Mouse (Mus musculus) stomach, postnatal 0 days (tissue): ENCODE data around the gene C1qtnf1. TPM values are rescaled to one million over a fixed set of nuclear protein-coding genes. Genes with fewer than 3 reads are reported as not detected.

Experiments
- ATAC-seq: fragments of 200-750 bp; cut with Nextera tagmentation; 2 replicates; pipeline ENCODE4 v1.8.0; 2017; ENCODE audit not compliant: low FRiP score, low TSS enrichment
- DNase-seq: peaks from one replicate; pipeline ENCODE4 v3.0.0-alpha.2; 2016; ENCODE audit warnings: low spot score
- H3K27ac ChIP-seq: fragments of 300-500 bp; sonication (generic); replicated peaks from 2 replicates; pipeline ENCODE4 v1.5.1; 2014; ENCODE audit warnings: mild to moderate bottlenecking, control low read depth
- H3K27me3 ChIP-seq: fragments of 300-500 bp; sonication (generic); 2 replicates; pipeline ENCODE4 v1.6.1; 2014; ENCODE audit warnings: low read length; ENCODE audit not compliant: control insufficient read depth, insufficient read depth
- H3K36me3 ChIP-seq: fragments of 300-500 bp; sonication (generic); 2 replicates; pipeline ENCODE4 v1.6.1; 2014; ENCODE audit warnings: low read length, mixed read lengths; ENCODE audit not compliant: control insufficient read depth, insufficient read depth
- H3K4me1 ChIP-seq: fragments of 300-500 bp; sonication (generic); replicated peaks from 2 replicates; pipeline ENCODE4 v1.6.1; 2014; ENCODE audit warnings: antibody characterized with exemption; ENCODE audit not compliant: control insufficient read depth, insufficient read depth
- H3K4me2 ChIP-seq: fragments of 300-500 bp; sonication (generic); replicated peaks from 2 replicates; pipeline ENCODE4 v1.6.1; 2014; ENCODE audit warnings: low read depth, mild to moderate bottlenecking, control low read depth, moderate library complexity
- H3K4me3 ChIP-seq: fragments of 300-500 bp; sonication (generic); 2 replicates; pipeline ENCODE4 v1.5.1; 2014; ENCODE audit warnings: low read depth, low read length, control low read depth
- H3K9ac ChIP-seq: fragments of 300-500 bp; sonication (generic); 2 replicates; pipeline ENCODE4 v1.6.1; 2014; ENCODE audit warnings: mild to moderate bottlenecking, low read length, control low read depth, mixed read lengths
- H3K9me3 ChIP-seq: fragments of 300-500 bp; sonication (generic); 2 replicates; pipeline ENCODE4 v1.6.1; 2016; ENCODE audit warnings: low read length; ENCODE audit not compliant: control insufficient read depth
- CTCF ChIP-seq: IDR thresholded peaks from 2 replicates; pipeline ENCODE4 v1.5.1; 2016; ENCODE audit warnings: antibody characterized with exemption, low read depth, mild to moderate bottlenecking, moderate library complexity
- EP300 ChIP-seq: optimal IDR thresholded peaks from 2 replicates; pipeline ENCODE3; 2016; ENCODE audit warnings: antibody characterized with exemption
- WGBS: fragments of 180-500 bp; shearing (Covaris S2); extraction: QIAGEN DNeasy Blood & Tissue Kit; methylation state at CpG from one replicate; pipeline ENCODE4 v1.1.7; 2014; 5-methylcytosine and 5-hydroxymethylcytosine counted together
- polyA plus RNA-seq: library from polyadenylated mRNA; unstranded; fragments of >200 nt; fragmentation: Nextera tagmentation; extraction: Ambion mirVana; gene quantifications from 2 replicates; pipeline ENCODE4 v1.2.1, GENCODE M21; 2015

The C1qtnf1 gene
- polyA plus RNA-seq, 1 experiment from 2014 or later, result 9.0 TPM

DNA sequence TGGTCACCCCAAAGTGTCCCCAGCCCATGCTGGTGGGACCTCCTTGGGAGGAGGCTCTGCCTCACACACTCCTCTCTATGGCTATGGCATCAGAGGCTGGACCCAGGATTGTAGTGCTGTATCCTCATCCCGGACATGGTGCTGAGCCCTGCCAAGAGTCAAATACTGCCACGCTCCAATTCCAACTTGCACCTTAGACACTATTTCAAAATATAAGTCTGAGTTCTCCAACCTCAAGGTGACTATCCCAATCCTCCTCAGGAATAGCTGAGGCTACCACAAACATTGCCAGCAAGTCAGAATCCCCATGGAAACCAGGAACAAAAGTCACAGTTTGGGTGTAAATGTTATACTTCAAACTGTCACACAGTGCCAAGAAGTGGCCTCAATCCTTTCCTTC is 15.4 kb upstream of the C1qtnf1 start:
- ATAC-seq, result no peak
- Histone ChIP-seq H3K4me1 (peaks cover 3% of the 10 kb centered on the region), H3K9ac (no peak overlapping the region), H3K4me3 (no peak overlapping the region), H3K4me2 (no peak overlapping the region), H3K9me3 (no peaks in the 10 kb centered on the region), H3K27me3 (no peaks in the 10 kb centered on the region), H3K36me3 (peaks cover 16% of the 10 kb centered on the region), H3K27ac (no peak overlapping the region)
- no peak for TF ChIP-seq EP300
- no peak for TF ChIP-seq CTCF
- no peak for DNase-seq
- 82% methylated on average over 2 of the region's 2 CpGs for WGBS

DNA sequence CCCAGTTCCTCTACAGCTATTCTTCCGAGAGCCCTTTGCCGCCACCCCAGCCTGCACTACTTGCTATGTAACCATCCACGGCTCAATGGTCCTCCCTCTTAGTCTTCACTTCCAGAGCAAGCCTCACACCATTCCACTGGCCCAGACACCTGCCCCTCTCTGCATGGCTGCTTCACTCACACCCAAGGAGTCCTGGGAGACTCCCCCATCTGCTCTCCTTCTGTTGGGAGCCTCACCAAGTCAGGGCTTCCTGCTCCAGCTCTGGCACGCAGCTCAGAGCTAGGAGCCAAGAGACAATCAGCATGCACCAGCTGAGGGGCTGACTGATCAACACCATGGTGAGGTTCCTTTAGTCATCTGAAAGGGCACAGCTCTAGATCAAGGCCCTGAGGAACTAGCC is 14.9 kb upstream of the C1qtnf1 start:
- WGBS, result 74% methylated on average over 4 of the region's 4 CpGs
- no peak for DNase-seq

DNA sequence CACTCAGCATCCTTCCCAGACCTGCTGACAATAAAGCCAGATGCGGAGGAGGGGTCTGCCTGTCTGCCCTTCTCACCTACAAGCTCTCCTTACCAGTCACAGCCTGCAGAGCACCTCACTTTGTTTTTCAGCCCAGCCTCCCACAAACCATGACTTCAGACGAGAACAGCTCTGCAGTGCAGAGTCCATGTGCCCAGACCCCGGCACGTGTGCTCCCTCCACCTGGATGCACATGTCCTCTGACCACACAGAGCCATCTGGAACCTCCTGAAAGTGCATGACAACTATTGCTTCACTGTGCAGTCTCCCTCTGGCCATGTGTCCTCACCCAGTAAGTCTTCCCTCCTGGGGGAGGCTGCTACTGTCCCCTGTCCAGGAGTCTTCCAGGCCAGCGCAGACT is 13.7 kb upstream of the C1qtnf1 start:
- H3K4me2 ChIP-seq, result no peak overlapping the region
- H3K4me1 ChIP-seq, result peaks cover 7% of the 10 kb centered on the region
- H3K27me3 ChIP-seq, result no peaks in the 10 kb centered on the region
- TF ChIP-seq EP300 (no peak), CTCF (no peak)
- WGBS, result 91% methylated on average over 5 of the region's 5 CpGs
- H3K27ac ChIP-seq, result no peak overlapping the region
- H3K9ac ChIP-seq, result no peak overlapping the region
- ATAC-seq (no peak), DNase-seq (no peak)
- H3K4me3 ChIP-seq, result no peak overlapping the region
- no peaks in the 10 kb centered on the region for H3K9me3 ChIP-seq
- peaks cover 14% of the 10 kb centered on the region for H3K36me3 ChIP-seq

More for the DNA sequence above, 14.9 kb upstream of the C1qtnf1 start:
- Histone ChIP-seq H3K27ac (no peak overlapping the region), H3K27me3 (no peaks in the 10 kb centered on the region), H3K4me3 (no peak overlapping the region), H3K9ac (no peak overlapping the region), H3K4me1 (peaks cover 6% of the 10 kb centered on the region), H3K36me3 (peaks cover 16% of the 10 kb centered on the region), H3K9me3 (no peaks in the 10 kb centered on the region), H3K4me2 (no peak overlapping the region)
- no peak for TF ChIP-seq CTCF
- no peak for ATAC-seq

DNA sequence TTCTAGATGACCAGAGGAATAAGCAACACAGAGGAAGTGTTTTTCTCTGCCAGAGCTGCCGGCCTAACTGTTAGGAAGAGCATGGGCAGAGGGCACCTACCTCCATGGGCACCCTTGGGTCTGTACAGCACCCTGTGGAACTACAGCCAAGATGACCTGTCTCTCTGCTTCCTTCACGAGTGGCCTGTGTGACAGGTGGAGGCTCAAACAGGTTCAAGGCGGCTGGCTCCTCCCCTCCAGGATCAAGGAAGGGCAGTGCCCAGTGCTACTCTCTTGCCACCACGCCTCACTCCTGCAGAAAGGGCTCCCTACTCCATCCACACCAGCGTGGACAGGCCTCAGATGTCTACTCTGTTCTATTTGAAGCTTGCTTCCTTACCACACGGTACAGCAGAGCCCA is 12.4 kb upstream of the C1qtnf1 start:
- Histone ChIP-seq H3K36me3 (peaks cover 9% of the 10 kb centered on the region), H3K9me3 (no peaks in the 10 kb centered on the region), H3K27me3 (no peaks in the 10 kb centered on the region), H3K4me1 (peaks cover 12% of the 10 kb centered on the region), H3K4me3 (no peak overlapping the region), H3K27ac (peak overlapping the region; percentile 84), H3K9ac (peak overlapping the region; percentile 47; the same call in 1 of the 2 replicates), H3K4me2 (peak overlapping the region; percentile 27)
- TF ChIP-seq CTCF (no peak), EP300 (no peak)
- 66% methylated on average over 6 of the region's 6 CpGs for WGBS
- peak; percentile 73 for ATAC-seq
- DNase-seq, result peak; percentile 83

DNA sequence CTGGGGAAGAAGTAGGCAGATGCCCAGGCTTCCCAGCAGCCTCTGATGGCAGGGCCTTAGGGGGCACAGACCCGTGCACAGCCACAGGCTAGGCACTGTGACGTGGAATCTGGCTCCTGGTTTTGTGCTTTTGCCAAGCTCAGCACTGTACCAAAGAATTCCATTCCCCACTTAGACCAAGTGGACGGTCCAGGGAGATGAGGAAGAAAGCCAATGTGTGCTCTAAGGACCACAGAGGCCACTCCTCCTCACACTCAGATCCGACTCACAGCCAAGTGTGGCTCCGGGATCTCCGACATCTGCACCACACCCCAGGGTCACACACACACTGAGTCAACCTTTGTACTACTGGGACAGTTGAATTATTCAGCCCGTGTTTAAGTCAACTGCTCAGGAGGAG is 12.0 kb upstream of the C1qtnf1 start:
- peak; percentile 65 for ATAC-seq
- no peak for TF ChIP-seq CTCF
- no peak for TF ChIP-seq EP300
- H3K27me3 ChIP-seq, result no peaks in the 10 kb centered on the region
- no peak overlapping the region for H3K4me3 ChIP-seq
- peaks cover 6% of the 10 kb centered on the region for H3K36me3 ChIP-seq
- peaks cover 12% of the 10 kb centered on the region for H3K4me1 ChIP-seq
- peak; percentile 75 for DNase-seq
- H3K27ac ChIP-seq, result peak overlapping the region; percentile 84
- WGBS, result 64% methylated on average over 7 of the region's 7 CpGs
- no peaks in the 10 kb centered on the region for H3K9me3 ChIP-seq
- no peak overlapping the region for H3K9ac ChIP-seq
- no peak overlapping the region; the same call in 1 of the 2 replicates for H3K4me2 ChIP-seq

DNA sequence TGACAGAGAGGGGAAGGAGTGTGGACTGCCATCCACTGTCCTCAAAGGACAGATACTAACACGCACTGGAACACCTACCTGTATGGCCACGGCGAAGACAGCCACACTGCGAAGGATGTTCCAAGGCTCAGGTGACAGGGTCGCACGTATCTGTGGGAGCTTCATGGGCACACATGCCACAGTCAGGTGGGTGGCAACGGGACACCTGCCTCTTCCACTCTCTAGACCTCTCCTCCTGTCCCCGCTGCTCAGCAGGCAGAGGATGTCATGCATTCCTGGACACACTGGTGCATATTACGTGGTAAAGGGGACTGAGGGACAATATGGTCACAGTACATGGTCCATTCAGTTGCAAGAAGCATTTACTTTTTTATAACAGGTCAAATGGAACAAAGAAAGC is 10.5 kb upstream of the C1qtnf1 start:
- ATAC-seq, result no peak
- no peak for DNase-seq
- Histone ChIP-seq H3K9me3 (no peaks in the 10 kb centered on the region), H3K9ac (peak overlapping the region; percentile 97), H3K4me3 (peak overlapping the region; percentile 87; the same call in 1 of the 2 replicates), H3K27me3 (no peaks in the 10 kb centered on the region), H3K4me1 (peaks cover 12% of the 10 kb centered on the region), H3K27ac (peak overlapping the region; percentile 94; the same call in 1 of the 2 replicates), H3K36me3 (peaks cover 4% of the 10 kb centered on the region; the same call in 1 of the 2 replicates), H3K4me2 (peak overlapping the region; percentile 89)
- TF ChIP-seq CTCF (no peak), EP300 (no peak)
- WGBS, result 89% methylated on average over 9 of the region's 9 CpGs
